Mouse (Mus musculus) CH12.LX (cell line): Measurements from ENCODE around the gene Grk6. TPM values are rescaled to one million over a fixed set of nuclear protein-coding genes. Genes with fewer than 3 reads are reported as not detected.

Experiments used
- DNase-seq: peaks from one replicate; pipeline ENCODE4 v3.0.0-alpha.2; 2013; ENCODE audit errors: extremely low read depth
- H3K27ac ChIP-seq: 2 replicates; pipeline ENCODE4 v1.5.1; 2012; ENCODE audit warnings: low read depth, mild to moderate bottlenecking, control low read depth, moderate library complexity; ENCODE audit not compliant: insufficient read depth
- H3K27me3 ChIP-seq: replicated peaks from 2 replicates; pipeline ENCODE3; 2012; ENCODE audit warnings: inconsistent platforms
- H3K36me3 ChIP-seq, 2 experiments: replicated peaks in 1 of 2; 2 replicates each; pipeline versions ENCODE3 to v1.6.1; 2012; ENCODE audit warnings: inconsistent platforms in 1 of 2, low read length in 1 of 2, mild to moderate bottlenecking in 1 of 2, mixed read lengths in 1 of 2, moderate library complexity in 1 of 2; ENCODE audit not compliant: control insufficient read depth in 1 of 2, insufficient read depth in 1 of 2
- H3K4me1 ChIP-seq, 2 experiments: 2 replicates each; pipeline ENCODE4 v1.6.1; 2012; ENCODE audit warnings: inconsistent platforms in 1 of 2, moderate library complexity in 1 of 2; ENCODE audit not compliant: insufficient read depth in 2 of 2, control insufficient read depth in 1 of 2
- H3K4me2 ChIP-seq: 2 replicates; pipeline ENCODE4 v1.6.1; 2012; ENCODE audit warnings: low read depth, mild to moderate bottlenecking, control low read depth; ENCODE audit not compliant: poor library complexity, insufficient read depth, severe bottlenecking
- H3K4me3 ChIP-seq, 3 experiments: fragments of 150-350 bp in 1 of 3; sonication (generic) in 1 of 3; replicated peaks in 1 of 3; 2 replicates each; pipeline versions ENCODE3 to v1.5.1; 2011 to 2012; ENCODE audit warnings: low read depth in 2 of 3, low read length in 2 of 3, mild to moderate bottlenecking in 2 of 3, moderate library complexity in 2 of 3, control low read depth in 1 of 3, improper control_type of control experiment in 1 of 3, inconsistent platforms in 1 of 3, mixed read lengths in 1 of 3; ENCODE audit not compliant: poor library complexity in 1 of 3
- H3K79me2 ChIP-seq: replicated peaks from 2 replicates; pipeline ENCODE4 v1.6.1; 2012; ENCODE audit warnings: mild to moderate bottlenecking, moderate library complexity; ENCODE audit not compliant: control insufficient read depth, poor library complexity, insufficient read depth, severe bottlenecking; ENCODE audit errors: extremely low read depth
- H3K9ac ChIP-seq: 2 replicates; pipeline ENCODE4 v1.6.1; 2012; ENCODE audit warnings: low read depth, mild to moderate bottlenecking, control low read depth, moderate library complexity; ENCODE audit not compliant: insufficient read depth
- H3K9me3 ChIP-seq: replicated peaks from 2 replicates; pipeline ENCODE3; 2012; ENCODE audit warnings: low read length, inconsistent platforms, mixed read lengths
- BHLHE40 ChIP-seq: IDR thresholded peaks from 2 replicates; pipeline ENCODE4 v1.6.1; 2011; ENCODE audit warnings: mild to moderate bottlenecking, low read depth, low read length, improper control_type of control experiment
- CHD2 ChIP-seq: IDR thresholded peaks from 2 replicates; pipeline ENCODE4 v1.6.1; 2011; ENCODE audit warnings: low read length, improper control_type of control experiment
- E2F4 ChIP-seq: IDR thresholded peaks from 2 replicates; pipeline ENCODE4 v1.6.1; 2011; ENCODE audit warnings: low read depth, low read length, improper control_type of control experiment; ENCODE audit not compliant: insufficient replicate concordance
- ELF1 ChIP-seq: IDR thresholded peaks from 2 replicates; pipeline ENCODE4 v1.6.1; 2014; ENCODE audit warnings: low read depth, mild to moderate bottlenecking, inconsistent platforms, low read length, improper control_type of control experiment
- ETS1 ChIP-seq: conservative IDR thresholded peaks from 2 replicates; pipeline ENCODE4 v1.6.1; 2012; ENCODE audit warnings: low read depth, mild to moderate bottlenecking, inconsistent platforms, low read length, improper control_type of control experiment, moderate library complexity
- IRF4 ChIP-seq: IDR thresholded peaks from 2 replicates; pipeline ENCODE4 v1.6.1; 2014; ENCODE audit warnings: low read depth, mild to moderate bottlenecking, inconsistent platforms, low read length, improper control_type of control experiment
- JUN ChIP-seq: IDR thresholded peaks from 2 replicates; pipeline ENCODE4 v1.6.1; 2011; ENCODE audit warnings: low read depth, mild to moderate bottlenecking, low read length, improper control_type of control experiment, moderate library complexity; ENCODE audit not compliant: insufficient read depth
- MAX ChIP-seq: IDR thresholded peaks from 2 replicates; pipeline ENCODE4 v1.6.1; 2011; ENCODE audit warnings: low read length, improper control_type of control experiment
- MAZ ChIP-seq: IDR thresholded peaks from 2 replicates; pipeline ENCODE4 v1.6.1; 2012; ENCODE audit warnings: low read depth, mild to moderate bottlenecking, inconsistent platforms, low read length, improper control_type of control experiment, moderate library complexity
- MEF2A ChIP-seq: IDR thresholded peaks from 2 replicates; pipeline ENCODE4 v1.6.1; 2014; ENCODE audit warnings: low read depth, mild to moderate bottlenecking, inconsistent platforms, low read length, improper control_type of control experiment, borderline replicate concordance
- MYC ChIP-seq: IDR thresholded peaks from 2 replicates; pipeline ENCODE4 v1.6.1; 2011; ENCODE audit warnings: low read depth, mild to moderate bottlenecking, improper control_type of control experiment, low read length
- NELFE ChIP-seq: IDR thresholded peaks from 2 replicates; pipeline ENCODE4 v1.6.1; 2011; ENCODE audit warnings: low read depth, low read length, improper control_type of control experiment
- NRF1 ChIP-seq: IDR thresholded peaks from 2 replicates; pipeline ENCODE4 v1.6.1; 2014; ENCODE audit warnings: low read depth, mild to moderate bottlenecking, inconsistent platforms, low read length, improper control_type of control experiment, moderate library complexity
- POLR2A ChIP-seq: IDR thresholded peaks from 2 replicates; pipeline ENCODE4 v1.6.1; 2011; ENCODE audit warnings: low read depth, mild to moderate bottlenecking, improper control_type of control experiment, low read length
- RAD21 ChIP-seq: IDR thresholded peaks from 2 replicates; pipeline ENCODE4 v1.6.1; 2011; ENCODE audit warnings: low read depth, mild to moderate bottlenecking, low read length, improper control_type of control experiment, moderate library complexity
- SMC3 ChIP-seq: IDR thresholded peaks from 2 replicates; pipeline ENCODE4 v1.6.1; 2011; ENCODE audit warnings: low read depth, low read length, improper control_type of control experiment
- TBP ChIP-seq: conservative IDR thresholded peaks from 2 replicates; pipeline ENCODE4 v1.6.1; 2011; ENCODE audit warnings: low read depth, low read length, improper control_type of control experiment
- UBTF ChIP-seq: IDR thresholded peaks from 2 replicates; pipeline ENCODE4 v1.6.1; 2012; ENCODE audit warnings: low read depth, mild to moderate bottlenecking, inconsistent platforms, low read length, improper control_type of control experiment, moderate library complexity
- USF1 ChIP-seq: IDR thresholded peaks from 2 replicates; pipeline ENCODE4 v1.6.1; 2014; ENCODE audit warnings: low read depth, mild to moderate bottlenecking, inconsistent platforms, low read length, improper control_type of control experiment
- ZC3H11A ChIP-seq: IDR thresholded peaks from 2 replicates; pipeline ENCODE4 v1.6.1; 2012; ENCODE audit warnings: low read depth, mild to moderate bottlenecking, inconsistent platforms, low read length, improper control_type of control experiment
- ZMIZ1 ChIP-seq: IDR thresholded peaks from 2 replicates; pipeline ENCODE4 v1.6.1; 2012; ENCODE audit warnings: low read depth, mild to moderate bottlenecking, inconsistent platforms, low read length, improper control_type of control experiment
- dilution Hi-C: fragments of 300-500 bp; cut with MboI; formaldehyde crosslinking; loops from 2 replicates; pipeline ENCODE4 v1.14.3; 2020; ENCODE audit warnings: low sequenced_read_pairs; ENCODE audit not compliant: extremely low pct_unique_long_range_greater_than_20kb, extremely low pct_ligation_motif_present
- in situ Hi-C: fragments of 300-500 bp; cut with MboI; formaldehyde crosslinking; loops from 3 replicates; pipeline ENCODE4 v1.14.3; 2019; ENCODE audit warnings: low sequenced_read_pairs, low pct_ligation_motif_present, low pct_unique_long_range_greater_than_20kb, mixed read lengths
- polyA plus RNA-seq: library from polyadenylated mRNA; unstranded; fragments of >175 nt; gene quantifications from 2 replicates; pipeline ENCODE4 v1.2.1, GENCODE M21; 2012; ENCODE audit warnings: low read depth; ENCODE audit not compliant: insufficient read length
- total RNA-seq, 2 experiments: library from RNA; depleted of rRNA; stranded (reverse); fragments of 300-350 nt in 1 of 2; fragments of >200 nt in 1 of 2; gene quantifications; 2 replicates each; pipeline ENCODE4 v1.2.3; 2012 to 2014

Gene Grk6
- total and polyA plus RNA-seq, 3 experiments: 59.0 to 71.0 (median 60.1) TPM

- DNase-seq: no peak
- H3K79me2 ChIP-seq: no peaks in the 10 kb centered on the region
- H3K27me3 ChIP-seq: peaks cover 93% of the 10 kb centered on the region
- TF ChIP-seq TBP (no peak), MEF2A (no peak), ETS1 (no peak), MYC (no peak), ELF1 (no peak), MAZ (no peak), NELFE (no peak), IRF4 (no peak)
- dilution Hi-C loops (no loop called here), in situ Hi-C loops (no loop called here)
- H3K4me3 ChIP-seq: no peak overlapping the region
- no peak overlapping the region for H3K4me2 ChIP-seq
- no peaks in the 10 kb centered on the region for H3K36me3 ChIP-seq
- H3K9me3 ChIP-seq: peaks cover 4% of the 10 kb centered on the region
- H3K4me1 ChIP-seq: peaks cover 13 to 21% of the 10 kb centered on the region in 2 experiments; a peak in 3 of 4 replicates
- H3K9ac ChIP-seq: no peak overlapping the region
- H3K27ac ChIP-seq: no peak overlapping the region
These were observed 37.7 kb downstream of the Grk6 start for GRCm38 (mm10) chr13:55482542-55482941.

- dilution Hi-C loops: no loop called here
- Histone ChIP-seq H3K4me1 (peaks cover 11 to 16% of the 10 kb centered on the region in 2 experiments; a peak in 3 of 4 replicates), H3K4me2 (no peak overlapping the region), H3K27me3 (peaks cover 91% of the 10 kb centered on the region)
- TF ChIP-seq ZMIZ1 (no peak), MYC (no peak), NRF1 (no peak), CHD2 (no peak), E2F4 (no peak), TBP (no peak), RAD21 (no peak), IRF4 (no peak), NELFE (no peak), MAX (no peak), UBTF (no peak), SMC3 (no peak), BHLHE40 (no peak), ZC3H11A (no peak), USF1 (no peak), JUN (no peak), POLR2A (no peak), MEF2A (no peak)
- TF ChIP-seq, all 38 proteins: peak for 0
- Histone ChIP-seq H3K27ac (no peak overlapping the region), H3K4me3 (no peak overlapping the region), H3K79me2 (no peaks in the 10 kb centered on the region), H3K36me3 (no peaks in the 10 kb centered on the region), H3K9me3 (peaks cover 4% of the 10 kb centered on the region), H3K9ac (no peak overlapping the region)
- DNase-seq: no peak
- in situ Hi-C loops: no loop called here
These were observed 38.2 kb downstream of the Grk6 start for GRCm38 (mm10) chr13:55483071-55483470.
